Mouse (Mus musculus) hindbrain, postnatal 0 days (tissue): ENCODE data around the gene Rab11b. TPM values are rescaled to one million over a fixed set of nuclear protein-coding genes. Genes with fewer than 3 reads are reported as not detected.
A peak's percentile ranks its signal among the peaks of the same experiment; 100 is the strongest.
"Not testable (repeated sequence)": the region's sequence is repeated elsewhere in the genome, so short reads cannot be mapped to it uniquely, and the experiment has no call there.

ENCODE experiments used
- ATAC-seq: fragments of 200-750 bp; cut with Nextera tagmentation; 2 replicates; pipeline ENCODE4 v1.8.0; 2017; ENCODE audit warnings: mild to moderate bottlenecking, moderate TSS enrichment, moderate library complexity
- DNase-seq: peaks from one replicate; pipeline ENCODE4 v3.0.0-alpha.2; 2015; ENCODE audit warnings: low spot score
- H3K27ac ChIP-seq: fragments of 300-500 bp; sonication (generic); 2 replicates; pipeline ENCODE4 v1.5.1; 2014; ENCODE audit warnings: mild to moderate bottlenecking
- H3K27me3 ChIP-seq: fragments of 300-500 bp; sonication (generic); 2 replicates; pipeline ENCODE4 v1.6.1; 2014; ENCODE audit warnings: low read length, mixed read lengths; ENCODE audit not compliant: insufficient read depth
- H3K36me3 ChIP-seq: fragments of 300-500 bp; sonication (generic); 2 replicates; pipeline ENCODE4 v1.6.1; 2014; ENCODE audit warnings: low read length, mixed read lengths; ENCODE audit not compliant: insufficient read depth
- H3K4me1 ChIP-seq: fragments of 300-500 bp; sonication (generic); 2 replicates; pipeline ENCODE4 v1.6.1; 2014; ENCODE audit warnings: antibody characterized with exemption, low read length, mixed read lengths; ENCODE audit not compliant: insufficient read depth
- H3K4me2 ChIP-seq: fragments of 300-500 bp; sonication (generic); 2 replicates; pipeline ENCODE4 v1.6.1; 2014; ENCODE audit warnings: low read depth, mild to moderate bottlenecking, low read length, moderate library complexity, mixed read lengths
- H3K4me3 ChIP-seq: fragments of 300-500 bp; sonication (generic); 2 replicates; pipeline ENCODE4 v1.5.1; 2014; ENCODE audit warnings: low read length
- H3K9ac ChIP-seq: fragments of 300-500 bp; sonication (generic); replicated peaks from 2 replicates; pipeline ENCODE4 v1.6.1; 2014; ENCODE audit warnings: mild to moderate bottlenecking, low read length, moderate library complexity, mixed read lengths
- H3K9me3 ChIP-seq: fragments of 300-500 bp; sonication (generic); 2 replicates; pipeline ENCODE4 v1.6.1; 2016; ENCODE audit warnings: low read length, mixed read lengths
- CTCF ChIP-seq: IDR thresholded peaks from 2 replicates; pipeline ENCODE4 v1.5.1; 2016; ENCODE audit warnings: antibody characterized with exemption, control low read depth, low read depth
- WGBS: fragments of 180-500 bp; shearing (Covaris S2); extraction: QIAGEN DNeasy Blood & Tissue Kit; methylation state at CpG from one replicate; pipeline ENCODE4 v1.1.7; 2014; 5-methylcytosine and 5-hydroxymethylcytosine counted together
- polyA plus RNA-seq: library from polyadenylated mRNA; unstranded; fragments of >200 nt; fragmentation: Nextera tagmentation; extraction: Ambion mirVana; gene quantifications from 2 replicates; pipeline ENCODE4 v1.2.1, GENCODE M21; 2015
- total RNA-seq: library from RNA; depleted of rRNA; stranded (reverse); fragments of >200 nt; gene quantifications from 2 replicates; pipeline ENCODE4 v1.2.3, GENCODE M21; 2014

Gene Rab11b
- total and polyA plus RNA-seq, 2 experiments from 2014 or later: 123 to 583 TPM

GRCm38 (mm10) chr17:33746011-33746410 is 14.3 kb downstream of the Rab11b start:
- peak; percentile 65 for TF ChIP-seq CTCF
- no peaks in the 10 kb centered on the region for H3K27me3 ChIP-seq
- H3K4me3 ChIP-seq: no peak overlapping the region
- no peak overlapping the region for H3K4me2 ChIP-seq
- peak; percentile 72 for ATAC-seq
- 56% methylated on average over 2 of the region's 2 CpGs for WGBS
- peak; percentile 67 for DNase-seq
- peaks cover 17% of the 10 kb centered on the region for H3K36me3 ChIP-seq
- no peaks in the 10 kb centered on the region for H3K4me1 ChIP-seq
- no peaks in the 10 kb centered on the region for H3K9me3 ChIP-seq
- H3K27ac ChIP-seq: no peak overlapping the region
- H3K9ac ChIP-seq: no peak overlapping the region

DNA sequence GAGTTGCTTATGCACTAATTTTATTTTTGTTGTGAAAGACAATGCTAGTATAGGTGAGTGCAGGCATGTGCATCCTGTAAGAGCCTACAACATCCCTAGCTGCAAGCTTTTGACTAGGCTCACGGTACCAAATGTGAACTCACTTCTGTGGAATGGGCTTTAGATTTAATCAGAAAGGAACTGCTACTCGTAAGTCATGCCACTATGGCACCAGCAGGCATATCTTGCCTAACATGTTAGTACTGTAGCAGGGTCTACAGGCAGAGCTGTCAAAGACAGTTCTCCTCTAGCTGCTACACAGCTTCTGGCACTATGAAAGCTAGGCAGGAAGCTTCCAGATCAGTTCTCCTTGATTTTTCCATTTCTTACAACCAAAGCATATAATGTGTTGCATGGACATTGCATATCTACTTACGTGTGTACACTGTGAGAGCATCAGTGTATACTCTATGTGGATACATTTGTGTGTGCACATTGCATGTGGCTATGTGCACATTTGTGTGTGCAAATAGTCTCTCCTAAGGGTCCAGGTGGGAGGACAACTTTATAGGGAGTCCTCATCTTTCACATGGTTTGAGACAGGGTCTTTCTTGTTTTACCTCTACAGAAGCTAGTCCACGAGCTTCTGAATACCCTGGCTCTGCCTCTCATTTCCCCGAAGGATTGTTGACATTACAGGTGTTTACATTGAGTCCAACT is 15.5 kb downstream of the Rab11b start:
- Histone ChIP-seq H3K27ac (no peak overlapping the region), H3K4me2 (no peak overlapping the region), H3K4me3 (no peak overlapping the region), H3K27me3 (no peaks in the 10 kb centered on the region), H3K9me3 (no peaks in the 10 kb centered on the region), H3K36me3 (peaks cover 16% of the 10 kb centered on the region), H3K4me1 (no peaks in the 10 kb centered on the region), H3K9ac (no peak overlapping the region)
- ATAC-seq: no peak
- no peak for TF ChIP-seq CTCF
- 90% methylated on average over 5 of the region's 5 CpGs for WGBS
- no peak for DNase-seq

GRCm38 (mm10) chr17:33742420-33742819 is 17.9 kb downstream of the Rab11b start:
- DNase-seq (no peak), ATAC-seq (no peak)
- no peak overlapping the region for H3K4me3 ChIP-seq
- H3K9me3 ChIP-seq: no peaks in the 10 kb centered on the region
- H3K36me3 ChIP-seq: no peaks in the 10 kb centered on the region; the same call in 1 of the 2 replicates
- H3K27ac ChIP-seq: no peak overlapping the region
- no peaks in the 10 kb centered on the region for H3K27me3 ChIP-seq
- no peak overlapping the region for H3K4me2 ChIP-seq
- TF ChIP-seq CTCF: no peak
- no peaks in the 10 kb centered on the region for H3K4me1 ChIP-seq
- 83% methylated on average over 1 of the region's 1 CpGs for whole genome bisulfite sequencing
- H3K9ac ChIP-seq: no peak overlapping the region

DNA sequence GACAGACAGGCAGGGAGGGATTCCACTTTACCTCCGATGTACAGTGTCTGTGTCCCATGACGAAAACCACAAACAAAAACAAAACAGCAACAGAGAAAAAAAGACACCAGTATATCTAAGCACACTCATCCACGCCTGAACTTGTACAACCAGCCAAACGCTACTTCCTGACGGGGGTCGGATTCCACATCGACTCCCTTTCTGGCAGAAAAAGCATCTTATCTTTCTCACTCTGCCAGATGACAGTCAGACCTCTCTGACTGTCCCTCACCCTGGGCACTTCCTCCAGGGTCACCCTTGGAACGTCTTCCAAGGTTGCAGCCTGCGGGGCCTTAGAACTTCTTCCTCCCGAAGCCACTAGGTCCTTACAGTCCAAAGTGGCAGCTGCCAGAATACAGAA is 26.8 kb downstream of the Rab11b start:
- H3K9ac ChIP-seq, DNase-seq, H3K9me3 ChIP-seq, H3K27me3 ChIP-seq, H3K27ac ChIP-seq, ATAC-seq, H3K4me3 ChIP-seq, H3K4me2 ChIP-seq, H3K36me3 ChIP-seq, H3K4me1 ChIP-seq: not testable (repeated sequence)
- 89% methylated on average over 10 of the region's 10 CpGs for WGBS

DNA sequence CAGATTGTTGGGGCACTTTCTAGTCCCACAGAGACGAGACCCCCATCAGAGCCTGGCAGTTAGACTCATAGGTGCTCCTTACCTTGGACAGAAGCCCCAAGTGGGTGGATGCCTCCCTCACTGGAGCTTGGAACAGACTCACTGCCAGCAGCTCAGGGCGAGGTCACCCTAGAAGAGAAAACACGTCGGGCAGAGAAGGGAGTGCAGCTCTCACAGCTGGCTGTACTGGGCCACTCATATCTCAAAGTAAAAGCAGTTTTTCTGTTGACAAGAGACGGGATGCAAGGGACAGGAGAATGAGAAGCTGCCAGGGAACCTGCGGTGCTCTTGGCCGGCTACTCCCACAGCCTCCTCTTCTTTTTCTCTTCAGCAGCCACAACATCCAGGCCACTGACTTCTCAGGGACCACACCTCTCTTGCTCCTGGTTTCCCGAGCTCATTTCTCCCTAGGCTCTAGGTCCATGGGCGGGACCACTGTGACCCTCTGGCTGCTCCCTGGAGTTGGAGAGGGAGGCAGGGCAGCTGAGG is 27.7 kb downstream of the Rab11b start:
- not testable (repeated sequence) for H3K27me3 ChIP-seq, H3K4me3 ChIP-seq, H3K9ac ChIP-seq, ATAC-seq, H3K27ac ChIP-seq, H3K4me1 ChIP-seq, H3K36me3 ChIP-seq, DNase-seq, H3K9me3 ChIP-seq, H3K4me2 ChIP-seq
- 61% methylated on average over 9 of the region's 9 CpGs for WGBS

DNA sequence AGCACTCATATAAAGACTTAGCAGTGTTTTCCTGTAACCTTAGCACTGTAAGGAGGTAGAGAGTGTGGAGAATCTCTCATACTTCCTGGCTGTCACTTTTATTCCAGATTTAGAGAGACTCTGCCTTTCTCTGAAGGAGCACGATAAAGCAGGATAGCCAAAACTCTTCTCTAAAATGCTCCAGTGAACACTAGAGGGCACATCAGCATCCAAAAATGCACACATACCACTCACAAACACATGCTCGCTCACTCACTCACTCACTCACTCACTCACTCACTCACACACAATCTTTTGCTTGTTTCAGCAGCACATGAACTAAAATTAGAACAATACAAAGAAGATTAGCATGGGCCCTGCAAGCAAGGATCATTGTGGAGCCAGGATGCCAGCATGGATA is 31.1 kb downstream of the Rab11b start:
- H3K9me3 ChIP-seq: no peaks in the 10 kb centered on the region
- DNase-seq (no peak), ATAC-seq (no peak)
- no peak overlapping the region for H3K9ac ChIP-seq
- no peaks in the 10 kb centered on the region for H3K4me1 ChIP-seq
- no peak overlapping the region for H3K27ac ChIP-seq
- no peak overlapping the region for H3K4me2 ChIP-seq
- no peak overlapping the region for H3K4me3 ChIP-seq
- peak; percentile 43 for TF ChIP-seq CTCF
- H3K27me3 ChIP-seq: no peaks in the 10 kb centered on the region
- no peaks in the 10 kb centered on the region for H3K36me3 ChIP-seq
- WGBS: 48% methylated on average over 2 of the region's 2 CpGs

DNA sequence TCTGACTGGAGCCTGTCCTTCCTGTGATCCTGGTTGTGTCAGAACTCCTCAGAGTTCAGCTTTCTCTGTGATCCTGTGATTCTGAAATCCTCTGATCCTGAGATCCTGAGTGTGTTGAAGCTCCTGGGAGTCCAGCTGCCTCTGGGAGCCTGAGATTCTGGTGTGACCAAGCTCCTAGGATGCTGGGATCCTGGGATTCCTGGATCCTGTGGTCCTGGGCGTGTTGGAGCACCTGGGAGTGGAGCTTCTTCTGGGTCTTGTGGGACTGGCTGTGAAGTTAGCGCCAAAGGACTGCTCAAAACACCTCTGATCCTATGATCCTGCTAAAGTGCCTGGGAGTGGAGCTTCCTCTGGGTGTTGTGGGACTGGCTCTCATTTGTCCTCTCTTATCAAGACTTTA is 31.9 kb downstream of the Rab11b start:
- Histone ChIP-seq H3K4me1 (no peaks in the 10 kb centered on the region), H3K9me3 (no peaks in the 10 kb centered on the region), H3K27me3 (no peaks in the 10 kb centered on the region), H3K27ac (no peak overlapping the region), H3K9ac (no peak overlapping the region), H3K4me3 (no peak overlapping the region), H3K36me3 (no peaks in the 10 kb centered on the region), H3K4me2 (no peak overlapping the region)
- ATAC-seq (no peak), DNase-seq (no peak)
- no peak for TF ChIP-seq CTCF
- WGBS: 83% methylated on average over 2 of the region's 2 CpGs
